Mouse (Mus musculus) left cerebral cortex, adult 2 months (tissue): ENCODE data around the gene Ankrd27. TPM values are rescaled to one million over a fixed set of nuclear protein-coding genes. Genes with fewer than 3 reads are reported as not detected.
"Not testable (repeated sequence)": the region's sequence is repeated elsewhere in the genome, so short reads cannot be mapped to it uniquely, and the experiment has no call there.

Experiments used
- DNase-seq, 2 experiments: peaks; one replicate each; pipeline ENCODE4 v3.0.0; 2021 to 2022; ENCODE audit warnings: low spot score in 2 of 2, mixed read lengths in 1 of 2; ENCODE audit errors: extremely low spot score in 1 of 2
- H3K27ac ChIP-seq: fragments of 200-600 bp; 2 replicates; pipeline ENCODE4 v1.8.1; 2022
- H3K4me3 ChIP-seq: fragments of 200-600 bp; 2 replicates; pipeline ENCODE4 v1.8.1; 2022
- CTCF ChIP-seq: fragments of 200-600 bp; IDR thresholded peaks from 2 replicates; pipeline ENCODE4 v1.8.1; 2022; ENCODE audit warnings: antibody characterized with exemption, mild to moderate bottlenecking, moderate library complexity
- intact Hi-C: fragments of 180-260 bp; cut with DNase I; formaldehyde crosslinking; loops from one replicate; pipeline ENCODE4 v1.15.1; 2025
- total RNA-seq, 2 experiments: library from RNA; stranded (reverse); gene quantifications; 2 replicates each; pipeline ENCODE4 v1.2.3; 2021

Gene Ankrd27
- total RNA-seq, 2 experiments from 2014 or later, result 43.4 to 46.8 TPM

- no peak for TF ChIP-seq CTCF
- intact Hi-C loops, result loop anchor here (10.0 kb wide), 1 partner anchor 224 kb away; the partner anchor contains the start of gene Rhpn2
- H3K4me3 ChIP-seq, result no peak overlapping the region
- H3K27ac ChIP-seq, result no peak overlapping the region
- DNase-seq, result no peak
These were observed 27.4 kb upstream of the Ankrd27 start for GRCm38 (mm10) chr7:35558681-35559080.

DNA sequence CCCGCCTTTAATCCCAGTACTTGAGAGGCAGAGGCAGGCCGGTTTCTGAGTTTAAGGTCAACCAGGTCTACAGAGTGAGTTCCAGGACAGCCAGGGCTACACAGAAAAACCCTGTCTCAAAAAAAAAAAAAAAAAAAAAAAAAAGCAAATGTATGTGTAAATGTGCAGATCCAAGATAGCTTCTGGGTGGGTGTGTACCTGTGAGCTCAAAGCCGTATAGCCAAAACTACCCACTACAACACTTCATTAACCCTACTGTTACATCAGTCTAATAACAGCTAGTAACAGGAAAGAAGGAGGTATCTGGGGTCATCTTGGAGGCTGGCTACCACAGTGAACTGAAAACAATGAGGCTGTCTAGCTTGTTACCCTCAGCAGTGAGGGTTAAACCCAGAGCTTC lies 26.2 kb upstream of the Ankrd27 start:
- Histone ChIP-seq H3K27ac (no peak overlapping the region), H3K4me3 (no peak overlapping the region)
- intact Hi-C loops, result loop anchor here (10.0 kb wide), 1 partner anchor 225 kb away; the partner anchor contains the start of gene Rhpn2
- DNase-seq, result no peak
- TF ChIP-seq CTCF, result no peak

- Histone ChIP-seq H3K4me3 (no peak overlapping the region), H3K27ac (no peak overlapping the region)
- intact Hi-C loops, result no loop called here
- TF ChIP-seq CTCF, result no peak
- DNase-seq, result no peak
These were observed 23.0 kb upstream of the Ankrd27 start for GRCm38 (mm10) chr7:35563071-35563470.

- intact Hi-C loops, result no loop called here
- Histone ChIP-seq H3K4me3 (no peak overlapping the region), H3K27ac (no peak overlapping the region)
- no peak for TF ChIP-seq CTCF
- no peak for DNase-seq
These were observed 21.8 kb upstream of the Ankrd27 start for GRCm38 (mm10) chr7:35564067-35564865.

DNA sequence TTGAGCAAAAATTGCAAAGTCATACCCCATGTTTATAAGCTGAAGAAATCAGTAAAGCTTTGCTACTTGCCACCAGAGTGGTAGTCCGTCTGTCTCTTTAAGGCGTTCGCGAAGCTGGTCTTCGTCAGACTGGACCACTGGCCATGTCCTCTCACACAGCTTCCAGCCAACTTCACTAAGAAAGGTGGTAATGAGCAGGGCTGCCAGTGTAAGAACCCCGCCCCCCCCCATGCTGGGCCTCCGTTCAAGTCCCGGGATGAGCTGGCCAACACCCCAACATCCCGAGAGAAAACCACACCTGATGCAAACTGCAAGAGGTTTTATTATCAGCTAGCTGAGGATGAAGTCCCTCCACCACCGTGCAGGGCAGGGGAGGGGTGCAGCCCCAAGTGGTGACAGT lies 21.2 kb upstream of the Ankrd27 start:
- intact Hi-C loops, DNase-seq, H3K4me3 ChIP-seq, H3K27ac ChIP-seq: not testable (repeated sequence)

DNA sequence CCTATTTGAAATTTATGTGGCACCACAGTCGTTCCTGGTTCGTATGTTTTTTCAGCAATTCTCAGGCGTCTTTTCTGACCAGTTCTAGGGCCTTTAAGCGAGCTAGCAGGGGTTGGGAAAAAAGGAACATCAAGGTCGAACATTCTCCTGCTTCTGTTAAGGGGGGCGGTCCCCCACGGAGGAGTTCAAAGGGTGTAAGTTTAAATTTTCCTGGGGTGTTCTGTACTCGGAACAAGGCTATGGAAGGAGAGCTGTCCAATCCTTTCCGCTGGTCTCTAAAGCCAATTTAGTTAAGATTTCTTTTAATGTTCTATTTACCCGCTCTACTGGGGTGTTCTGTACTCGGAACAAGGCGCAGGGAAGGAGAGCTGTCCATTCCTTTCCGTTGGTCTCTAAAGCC lies 20.1 kb upstream of the Ankrd27 start:
- intact Hi-C loops, DNase-seq: not testable (repeated sequence)

GRCm38 (mm10) chr7:35569724-35570123 lies 16.3 kb upstream of the Ankrd27 start:
- H3K4me3 ChIP-seq, intact Hi-C loops, H3K27ac ChIP-seq, DNase-seq: not testable (repeated sequence)

More for the DNA sequence above, 20.1 kb upstream of the Ankrd27 start:
- not testable (repeated sequence) for H3K4me3 ChIP-seq, H3K27ac ChIP-seq

DNA sequence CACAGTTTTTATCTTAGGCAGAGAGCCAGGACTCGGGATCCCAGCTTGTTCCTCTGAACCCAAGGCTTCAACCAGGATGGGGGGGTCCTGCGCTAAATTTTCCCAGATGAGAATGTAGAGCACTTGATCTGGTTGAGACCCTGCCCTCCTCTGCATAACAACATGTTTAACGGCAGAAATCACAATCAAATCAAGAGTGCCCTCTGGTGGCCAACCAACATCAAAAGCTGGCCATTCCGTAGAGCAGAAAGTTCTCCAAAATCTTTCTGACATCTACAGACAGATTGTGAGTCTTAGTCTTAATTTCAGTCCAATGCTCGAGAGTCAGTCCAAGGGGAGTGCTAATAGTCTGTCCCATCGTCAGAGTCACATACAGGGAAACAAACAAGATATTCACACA lies 15.2 kb upstream of the Ankrd27 start:
- intact Hi-C loops, H3K4me3 ChIP-seq, H3K27ac ChIP-seq, DNase-seq: not testable (repeated sequence)
- peak; percentile 46 for TF ChIP-seq CTCF

DNA sequence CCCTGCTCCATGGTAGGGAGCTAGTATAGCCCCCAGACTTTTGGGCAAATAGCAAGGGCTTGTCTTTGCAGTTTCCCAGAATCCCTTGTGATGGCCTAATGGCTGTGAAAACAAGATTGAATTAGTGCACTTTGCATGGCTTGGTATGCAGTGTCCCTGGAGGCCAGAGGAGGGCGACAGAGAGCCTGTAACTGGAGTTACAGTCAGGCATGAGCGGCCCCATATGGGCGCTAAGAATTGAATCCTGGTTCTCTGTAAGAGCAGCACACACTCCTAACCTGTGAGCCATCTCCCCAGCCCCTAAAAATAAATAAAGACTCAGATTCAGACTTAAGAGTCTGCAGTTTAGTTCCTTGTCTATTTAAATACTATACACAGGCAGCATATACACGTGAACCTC lies 6.2 kb upstream of the Ankrd27 start:
- intact Hi-C loops, result loop anchor here (5.0 kb wide), 1 partner anchor 52 kb away; no protein-coding TSS in a partner anchor
- DNase-seq, result no peak
- H3K27ac ChIP-seq, result no peak overlapping the region
- peak; percentile 61 for TF ChIP-seq CTCF
- no peak overlapping the region for H3K4me3 ChIP-seq

GRCm38 (mm10) chr7:35582719-35583118 lies 3.3 kb upstream of the Ankrd27 start:
- Histone ChIP-seq H3K4me3 (no peak overlapping the region), H3K27ac (no peak overlapping the region)
- no peak for DNase-seq
- intact Hi-C loops, result loop anchor here (5.0 kb wide), 1 partner anchor 50 kb away; no protein-coding TSS in a partner anchor
- TF ChIP-seq CTCF, result no peak; the same call in none of the 2 replicates

GRCm38 (mm10) chr7:35583476-35584025 lies 2.5 kb upstream of the Ankrd27 start:
- no peak for DNase-seq
- Histone ChIP-seq H3K27ac (no peak overlapping the region), H3K4me3 (no peak overlapping the region)
- no peak for TF ChIP-seq CTCF
- intact Hi-C loops, result loop anchor here (5.0 kb wide), 1 partner anchor 49 kb away; no protein-coding TSS in a partner anchor

- intact Hi-C loops, result loop anchor here (5.0 kb wide), 1 partner anchor 48 kb away; no protein-coding TSS in a partner anchor
- no peak for DNase-seq
- no peak for TF ChIP-seq CTCF
- H3K27ac ChIP-seq, result no peak overlapping the region
- H3K4me3 ChIP-seq, result peak overlapping the region; percentile 93
These were observed 1.8 kb upstream of the Ankrd27 start for GRCm38 (mm10) chr7:35584068-35584785.
